Mouse (Mus musculus): ENCODE results near the gene Pccb.

DNA sequence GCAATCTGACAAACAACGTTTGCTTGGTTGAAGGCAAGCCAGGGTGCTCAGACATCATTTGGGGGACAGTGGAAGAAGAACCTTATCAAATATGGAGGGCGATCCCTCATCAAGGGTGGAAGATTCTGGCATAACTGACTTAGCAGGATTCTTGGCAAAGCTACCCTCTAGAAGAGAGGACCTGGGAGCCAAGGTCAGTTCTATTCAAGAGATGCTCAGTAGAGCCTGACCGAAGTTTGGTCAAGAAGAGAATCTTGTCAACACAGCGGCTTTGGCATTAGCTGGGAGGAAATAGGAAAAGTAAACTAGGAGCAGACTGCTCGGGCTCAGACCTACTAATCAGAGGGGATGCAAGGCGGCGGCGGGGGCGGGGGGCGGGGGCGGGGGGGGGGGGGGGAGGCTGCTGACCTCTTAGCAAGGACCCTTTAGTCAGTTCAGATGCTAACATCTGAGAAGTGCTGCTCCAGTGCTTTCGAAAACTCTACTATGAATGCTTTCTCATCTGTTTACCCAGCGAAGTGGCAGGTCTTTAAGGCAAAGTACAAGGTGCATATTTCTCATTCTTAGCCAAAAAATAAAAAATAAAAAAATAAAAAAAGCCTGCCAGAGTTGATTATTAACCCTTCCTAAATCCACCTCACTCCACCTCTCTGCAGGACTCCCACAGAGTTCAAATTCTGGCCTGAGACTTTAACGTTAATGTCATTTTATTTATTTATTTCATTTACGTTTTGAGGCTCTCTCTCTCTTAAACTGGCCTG, 1.3 kb upstream of the Pccb start:
- TF ChIP-seq CTCF (IDR thresholded peaks at IDR 0.05; ENCODE audit: borderline replicate concordance, insufficient read depth, low read depth, low read length) (no peak), POLR2A (IDR thresholded peaks at IDR 0.05; ENCODE audit: borderline replicate concordance, insufficient read depth, low read length) (no peak)
